Mouse (Mus musculus) thymus, adult 2 months (tissue): ENCODE data around the gene Mthfr.

Experiments
- CTCF ChIP-seq: fragments of 200-500 bp; IDR thresholded peaks from 2 replicates; pipeline ENCODE4 v1.5.1; 2012; ENCODE audit warnings: mild to moderate bottlenecking, control low read depth, low read length, moderate library complexity, borderline replicate concordance; ENCODE audit not compliant: control insufficient read depth, poor library complexity, insufficient read depth; ENCODE audit errors: extremely low read depth
- POLR2A ChIP-seq: fragments of 200-500 bp; IDR thresholded peaks from 2 replicates; pipeline ENCODE4 v1.6.1; 2012; ENCODE audit warnings: mild to moderate bottlenecking, low read length, control low read depth, moderate library complexity; ENCODE audit not compliant: control insufficient read depth, poor library complexity, insufficient read depth; ENCODE audit errors: extremely low read depth

- TF ChIP-seq CTCF: no peak
- no peak for TF ChIP-seq POLR2A
These were observed 564 bp downstream of the Mthfr start for GRCm38 (mm10) chr4:148039254-148040028.
